Mouse (Mus musculus) liver (tissue): ENCODE results near the gene Gramd1c.

ENCODE experiments used
- DNase-seq: peaks from one replicate; pipeline ENCODE4 v3.0.0-alpha.2; 2020; ENCODE audit warnings: mixed read lengths

The Gramd1c gene

GRCm38 (mm10) chr16:44018372-44018771, 44.8 kb downstream of the Gramd1c start:
- peak; percentile 83 for DNase-seq

GRCm38 (mm10) chr16:44017707-44018106, 45.4 kb downstream of the Gramd1c start:
- DNase-seq = no peak

- peak; percentile 73 for DNase-seq
Observed at GRCm38 (mm10) chr16:44016164-44016563, 47.0 kb downstream of the Gramd1c start.

- DNase-seq = no peak
Observed at GRCm38 (mm10) chr16:44015416-44016158, 47.6 kb downstream of the Gramd1c start.

GRCm38 (mm10) chr16:44011010-44011409, 52.1 kb downstream of the Gramd1c start:
- DNase-seq = no peak

GRCm38 (mm10) chr16:44002086-44002485, 61.1 kb downstream of the Gramd1c start:
- peak; percentile 29 for DNase-seq

GRCm38 (mm10) chr16:43999541-43999940, 63.6 kb downstream of the Gramd1c start:
- DNase-seq = no peak

- no peak for DNase-seq
Observed at GRCm38 (mm10) chr16:43999111-43999510, 64.0 kb downstream of the Gramd1c start.

GRCm38 (mm10) chr16:43994623-43995022, 68.5 kb downstream of the Gramd1c start:
- DNase-seq = no peak

GRCm38 (mm10) chr16:43986299-43986698, 76.8 kb downstream of the Gramd1c start:
- no peak for DNase-seq

GRCm38 (mm10) chr16:43980110-43980609, 83.0 kb downstream of the Gramd1c start:
- no peak for DNase-seq

- peak; percentile 48 for DNase-seq
Observed at GRCm38 (mm10) chr16:43979328-43980109, 83.6 kb downstream of the Gramd1c start, which contains the start of gene Zdhhc23. Gene Zdhhc23, minus strand, starts transcription at chr16:43979791.

- no peak for DNase-seq
Observed at GRCm38 (mm10) chr16:43979010-43979327, 84.2 kb downstream of the Gramd1c start.

- DNase-seq = no peak
Observed at GRCm38 (mm10) chr16:43973606-43974220, 89.4 kb downstream of the Gramd1c start.

- DNase-seq = no peak
Observed at GRCm38 (mm10) chr16:43973147-43973546, 90.0 kb downstream of the Gramd1c start.

GRCm38 (mm10) chr16:43972391-43972790, 90.8 kb downstream of the Gramd1c start:
- DNase-seq = no peak

GRCm38 (mm10) chr16:43971741-43972140, 91.4 kb downstream of the Gramd1c start:
- no peak for DNase-seq

GRCm38 (mm10) chr16:43971189-43971588, 92.0 kb downstream of the Gramd1c start:
- DNase-seq = no peak

- no peak for DNase-seq
Observed at GRCm38 (mm10) chr16:43970426-43970825, 92.7 kb downstream of the Gramd1c start.

GRCm38 (mm10) chr16:43965781-43966389, 97.3 kb downstream of the Gramd1c start:
- DNase-seq = no peak

GRCm38 (mm10) chr16:43963780-43964179, 99.4 kb downstream of the Gramd1c start:
- no peak for DNase-seq

- no peak for DNase-seq
Observed at GRCm38 (mm10) chr16:43963291-43963690, 99.9 kb downstream of the Gramd1c start.

GRCm38 (mm10) chr16:43958038-43958437, 105.1 kb downstream of the Gramd1c start:
- DNase-seq = no peak
